Mouse (Mus musculus) limb, embryonic 15.5 days (tissue): ENCODE measurements at regions not wholly inside any gene's neighbourhood (a gene's known extent, or its start where the extent isn't known, plus 50 kb on each side); places are given as distances from the start of the nearest gene placed in this dataset.

Experiments
- ATAC-seq: fragments of 200-750 bp; cut with Nextera tagmentation; 2 replicates; pipeline ENCODE4 v1.8.0; 2017; ENCODE audit warnings: low read depth, moderate TSS enrichment; ENCODE audit not compliant: insufficient number of reproducible peaks, low FRiP score, low TSS enrichment
- H3K27ac ChIP-seq: fragments of 300-500 bp; sonication (generic); 2 replicates; pipeline ENCODE4 v1.5.1; 2015; ENCODE audit warnings: moderate library complexity, mild to moderate bottlenecking, inconsistent platforms
- H3K27me3 ChIP-seq: fragments of 300-500 bp; sonication (generic); 2 replicates; pipeline ENCODE4 v1.6.1; 2015; ENCODE audit warnings: inconsistent platforms
- H3K36me3 ChIP-seq: fragments of 300-500 bp; sonication (generic); 2 replicates; pipeline ENCODE4 v1.6.1; 2015; ENCODE audit warnings: inconsistent platforms
- H3K4me1 ChIP-seq: fragments of 300-500 bp; sonication (generic); 2 replicates; pipeline ENCODE4 v1.6.1; 2015; ENCODE audit warnings: inconsistent platforms
- H3K4me2 ChIP-seq: fragments of 300-500 bp; sonication (generic); 2 replicates; pipeline ENCODE4 v1.6.1; 2015; ENCODE audit warnings: mild to moderate bottlenecking, inconsistent platforms
- H3K4me3 ChIP-seq: fragments of 300-500 bp; sonication (generic); 2 replicates; pipeline ENCODE4 v1.5.1; 2015; ENCODE audit warnings: mild to moderate bottlenecking, inconsistent platforms
- H3K9ac ChIP-seq: fragments of 300-500 bp; sonication (generic); 2 replicates; pipeline ENCODE4 v1.6.1; 2015; ENCODE audit warnings: inconsistent platforms
- H3K9me3 ChIP-seq: fragments of 300-500 bp; sonication (generic); 2 replicates; pipeline ENCODE4 v1.6.1; 2016; ENCODE audit warnings: inconsistent platforms
- WGBS: fragments of 180-500 bp; shearing (Covaris S2); methylation state at CpG from one replicate; pipeline ENCODE4 v1.1.7; 2015; 5-methylcytosine and 5-hydroxymethylcytosine counted together

GRCm38 (mm10) chr17:63003911-63004310 is 122.8 kb upstream of the Efna5 start:
- Histone ChIP-seq H3K4me2 (no peak overlapping the region), H3K9me3 (no peaks in the 10 kb centered on the region), H3K4me3 (no peak overlapping the region), H3K27me3 (no peaks in the 10 kb centered on the region), H3K36me3 (no peaks in the 10 kb centered on the region), H3K27ac (no peak overlapping the region), H3K4me1 (0 out of 2 replicates have a peak, but pooled peaks cover 5% of the 10 kb centered on the region), H3K9ac (no peak overlapping the region)
- no peak for ATAC-seq
- WGBS = 31% methylated on average over 5 of the region's 5 CpGs

GRCm38 (mm10) chr17:63002729-63003128 is 121.6 kb upstream of the Efna5 start:
- 92% methylated on average over 4 of the region's 4 CpGs for WGBS
- no peak for ATAC-seq
- no peaks in the 10 kb centered on the region for H3K9me3 ChIP-seq
- H3K4me1 ChIP-seq = no peaks in the 10 kb centered on the region
- H3K4me3 ChIP-seq = no peak overlapping the region
- no peaks in the 10 kb centered on the region for H3K27me3 ChIP-seq
- no peak overlapping the region for H3K4me2 ChIP-seq
- H3K36me3 ChIP-seq = no peaks in the 10 kb centered on the region
- H3K27ac ChIP-seq = no peak overlapping the region
- no peak overlapping the region for H3K9ac ChIP-seq

- H3K4me1 ChIP-seq = no peaks in the 10 kb centered on the region
- no peaks in the 10 kb centered on the region for H3K9me3 ChIP-seq
- no peak overlapping the region for H3K4me3 ChIP-seq
- H3K9ac ChIP-seq = no peak overlapping the region
- no peaks in the 10 kb centered on the region for H3K36me3 ChIP-seq
- ATAC-seq = no peak
- H3K4me2 ChIP-seq = no peak overlapping the region
- no peak overlapping the region for H3K27ac ChIP-seq
- no peaks in the 10 kb centered on the region for H3K27me3 ChIP-seq
- 44% methylated on average over 2 of the region's 2 CpGs for WGBS
These were observed 120.8 kb upstream of the Efna5 start for GRCm38 (mm10) chr17:63001898-63002297.

- no peak overlapping the region for H3K4me2 ChIP-seq
- H3K4me3 ChIP-seq = no peak overlapping the region
- no peak for ATAC-seq
- 77% methylated on average over 5 of the region's 5 CpGs for WGBS
- H3K9ac ChIP-seq = no peak overlapping the region
- H3K4me1 ChIP-seq = no peaks in the 10 kb centered on the region
- H3K9me3 ChIP-seq = no peaks in the 10 kb centered on the region
- H3K27me3 ChIP-seq = no peaks in the 10 kb centered on the region
- H3K36me3 ChIP-seq = no peaks in the 10 kb centered on the region
- H3K27ac ChIP-seq = no peak overlapping the region
These were observed 116.6 kb upstream of the Efna5 start for GRCm38 (mm10) chr17:62997691-62998090.

- ATAC-seq = no peak
These were observed 114.2 kb upstream of the Efna5 start for GRCm38 (mm10) chr17:62995316-62995715.

GRCm38 (mm10) chr17:62992977-62993376 is 111.9 kb upstream of the Efna5 start:
- Histone ChIP-seq H3K4me1 (no peaks in the 10 kb centered on the region), H3K27me3 (no peaks in the 10 kb centered on the region), H3K9ac (no peak overlapping the region), H3K4me2 (no peak overlapping the region), H3K36me3 (no peaks in the 10 kb centered on the region), H3K9me3 (no peaks in the 10 kb centered on the region), H3K4me3 (no peak overlapping the region), H3K27ac (no peak overlapping the region)
- WGBS = 84% methylated on average over 2 of the region's 2 CpGs
- no peak for ATAC-seq

More at GRCm38 (mm10) chr17:62995316-62995715, 114.2 kb upstream of the Efna5 start:
- 67% methylated on average over 3 of the region's 3 CpGs for WGBS
- Histone ChIP-seq H3K4me2 (no peak overlapping the region), H3K27ac (no peak overlapping the region), H3K27me3 (no peaks in the 10 kb centered on the region), H3K4me3 (no peak overlapping the region), H3K4me1 (no peaks in the 10 kb centered on the region), H3K9ac (no peak overlapping the region), H3K9me3 (no peaks in the 10 kb centered on the region), H3K36me3 (no peaks in the 10 kb centered on the region)

- no peak for ATAC-seq
- no peaks in the 10 kb centered on the region for H3K9me3 ChIP-seq
- H3K4me3 ChIP-seq = no peak overlapping the region
- 62% methylated on average over 6 of the region's 6 CpGs for WGBS
- no peaks in the 10 kb centered on the region for H3K36me3 ChIP-seq
- H3K4me1 ChIP-seq = 0 out of 2 replicates have a peak, but pooled peaks cover 2% of the 10 kb centered on the region
- no peak overlapping the region for H3K27ac ChIP-seq
- H3K27me3 ChIP-seq = no peaks in the 10 kb centered on the region
- no peak overlapping the region for H3K9ac ChIP-seq
- no peak overlapping the region for H3K4me2 ChIP-seq
These were observed 105.2 kb upstream of the Efna5 start for GRCm38 (mm10) chr17:62986304-62986703.

- WGBS = 49% methylated on average over 3 of the region's 3 CpGs
- Histone ChIP-seq H3K9ac (no peak overlapping the region), H3K4me2 (no peak overlapping the region), H3K9me3 (no peaks in the 10 kb centered on the region), H3K27me3 (no peaks in the 10 kb centered on the region), H3K27ac (no peak overlapping the region), H3K4me3 (no peak overlapping the region), H3K36me3 (no peaks in the 10 kb centered on the region), H3K4me1 (peaks cover 2% of the 10 kb centered on the region; the same call in 1 of the 2 replicates)
- ATAC-seq = no peak
These were observed 99.2 kb upstream of the Efna5 start for GRCm38 (mm10) chr17:62980337-62980736.

GRCm38 (mm10) chr17:62977561-62977960 is 96.4 kb upstream of the Efna5 start:
- no peak for ATAC-seq
- H3K4me1 ChIP-seq = no peaks in the 10 kb centered on the region; the same call in 1 of the 2 replicates
- no peaks in the 10 kb centered on the region for H3K9me3 ChIP-seq
- H3K4me3 ChIP-seq = no peak overlapping the region
- WGBS = 44% methylated on average over 4 of the region's 4 CpGs
- no peaks in the 10 kb centered on the region for H3K27me3 ChIP-seq
- H3K27ac ChIP-seq = no peak overlapping the region
- H3K9ac ChIP-seq = no peak overlapping the region
- H3K4me2 ChIP-seq = no peak overlapping the region
- no peaks in the 10 kb centered on the region for H3K36me3 ChIP-seq

- ATAC-seq = no peak
- H3K9me3 ChIP-seq = no peaks in the 10 kb centered on the region
- no peaks in the 10 kb centered on the region for H3K27me3 ChIP-seq
- H3K36me3 ChIP-seq = no peaks in the 10 kb centered on the region
- no peak overlapping the region for H3K4me2 ChIP-seq
- no peaks in the 10 kb centered on the region; the same call in 1 of the 2 replicates for H3K4me1 ChIP-seq
- H3K4me3 ChIP-seq = no peak overlapping the region
- 60% methylated on average over 4 of the region's 4 CpGs for WGBS
- H3K27ac ChIP-seq = no peak overlapping the region
- no peak overlapping the region for H3K9ac ChIP-seq
These were observed 96.0 kb upstream of the Efna5 start for GRCm38 (mm10) chr17:62977136-62977535.

- H3K4me3 ChIP-seq = no peak overlapping the region
- no peaks in the 10 kb centered on the region; the same call in 1 of the 2 replicates for H3K4me1 ChIP-seq
- WGBS = 75% methylated on average over 8 of the region's 8 CpGs
These were observed 93.6 kb upstream of the Efna5 start for GRCm38 (mm10) chr17:62974627-62975279.

GRCm38 (mm10) chr17:62969025-62969424 is 87.9 kb upstream of the Efna5 start:
- no peaks in the 10 kb centered on the region for H3K27me3 ChIP-seq
- H3K4me2 ChIP-seq = no peak overlapping the region
- H3K27ac ChIP-seq = no peak overlapping the region
- WGBS = 66% methylated on average over 6 of the region's 6 CpGs
- ATAC-seq = no peak
- no peak overlapping the region for H3K4me3 ChIP-seq
- H3K9me3 ChIP-seq = no peaks in the 10 kb centered on the region
- peaks cover 4% of the 10 kb centered on the region; the same call in 1 of the 2 replicates for H3K4me1 ChIP-seq
- no peaks in the 10 kb centered on the region for H3K36me3 ChIP-seq
- H3K9ac ChIP-seq = no peak overlapping the region

More at GRCm38 (mm10) chr17:62974627-62975279, 93.6 kb upstream of the Efna5 start:
- no peak overlapping the region for H3K4me2 ChIP-seq
- no peaks in the 10 kb centered on the region for H3K9me3 ChIP-seq
- no peak overlapping the region for H3K9ac ChIP-seq
- ATAC-seq = no peak
- H3K36me3 ChIP-seq = no peaks in the 10 kb centered on the region
- no peaks in the 10 kb centered on the region for H3K27me3 ChIP-seq
- H3K27ac ChIP-seq = no peak overlapping the region

- ATAC-seq = no peak
These were observed 82.7 kb upstream of the Efna5 start for GRCm38 (mm10) chr17:62963824-62964223.

More at GRCm38 (mm10) chr17:62963824-62964223, 82.7 kb upstream of the Efna5 start:
- H3K27me3 ChIP-seq = no peaks in the 10 kb centered on the region
- 48% methylated on average over 4 of the region's 4 CpGs for WGBS
- H3K4me3 ChIP-seq = no peak overlapping the region
- peaks cover 26% of the 10 kb centered on the region for H3K4me1 ChIP-seq
- no peaks in the 10 kb centered on the region for H3K36me3 ChIP-seq
- no peak overlapping the region for H3K4me2 ChIP-seq
- no peak overlapping the region for H3K27ac ChIP-seq
- H3K9me3 ChIP-seq = no peaks in the 10 kb centered on the region
- no peak overlapping the region for H3K9ac ChIP-seq
